Mouse (Mus musculus): Measurements from ENCODE around the gene Bbof1. TPM values are rescaled to one million over a fixed set of nuclear protein-coding genes. Genes with fewer than 3 reads are reported as not detected.
A peak's percentile ranks its signal among the peaks of the same experiment; 100 is the strongest.

The Bbof1 gene
- total and polyA plus RNA-seq, 3 experiments = 2.7 to 3.4 TPM; not detected in 1

DNA sequence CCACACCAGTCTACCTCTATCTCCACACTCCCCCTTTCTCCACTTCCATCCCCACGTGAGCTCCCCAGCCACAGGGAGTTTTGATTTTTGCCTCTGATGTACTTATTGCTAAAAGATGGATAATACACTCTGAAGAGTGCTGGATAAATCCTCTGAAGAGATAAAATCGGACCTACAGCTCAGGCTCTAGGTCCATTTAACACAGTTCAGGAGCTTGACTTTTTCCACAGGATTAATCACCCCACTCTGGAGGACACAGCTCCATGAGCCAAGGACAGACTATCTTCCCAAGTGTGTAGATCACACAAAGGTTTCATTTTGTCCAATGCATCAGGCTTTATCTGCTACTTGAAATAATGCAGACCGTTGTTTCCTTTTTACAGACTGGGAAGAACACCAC, 8.8 kb upstream of the Bbof1 start:
- peak; percentile 65 for DNase-seq

DNA sequence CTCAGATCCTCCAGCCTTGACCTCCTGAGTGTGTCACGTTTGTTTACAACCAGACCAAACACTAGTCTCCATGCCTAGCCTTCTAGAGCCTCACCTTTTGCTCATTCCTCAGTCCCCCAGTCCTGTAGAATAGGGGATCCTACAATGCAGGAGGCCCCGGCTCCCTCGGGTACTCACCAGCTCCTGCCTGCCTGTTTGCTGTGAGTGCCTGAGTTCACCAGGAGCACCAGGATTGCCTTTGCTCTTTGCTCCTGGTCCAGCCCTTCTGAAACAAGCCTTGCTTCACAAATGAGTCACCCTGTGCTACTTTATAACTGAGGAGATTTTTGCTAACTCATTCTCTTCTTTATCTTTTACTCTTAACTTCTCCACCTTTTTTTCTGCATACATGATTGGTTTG, 8.2 kb upstream of the Bbof1 start:
- peak; percentile 78 for DNase-seq

DNA sequence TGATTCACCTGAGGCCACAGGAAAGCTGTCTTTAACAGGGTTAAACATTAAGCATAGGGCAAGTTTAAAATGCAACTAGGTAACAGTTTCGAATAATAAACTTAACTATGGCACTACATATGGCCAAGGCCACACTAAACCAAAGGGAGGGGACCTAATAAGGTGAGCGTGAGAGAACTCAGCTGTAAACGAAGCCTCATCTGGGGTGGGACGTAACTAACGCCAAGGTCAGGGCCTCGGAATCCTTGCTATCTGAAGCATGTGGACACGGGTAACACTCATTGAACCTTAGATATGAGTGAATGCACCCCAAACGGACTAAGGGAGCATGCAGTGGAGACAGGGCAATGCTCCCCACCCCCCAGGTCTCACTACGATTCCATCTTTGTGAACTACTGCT, 5.9 kb upstream of the Bbof1 start:
- DNase-seq = no peak

DNA sequence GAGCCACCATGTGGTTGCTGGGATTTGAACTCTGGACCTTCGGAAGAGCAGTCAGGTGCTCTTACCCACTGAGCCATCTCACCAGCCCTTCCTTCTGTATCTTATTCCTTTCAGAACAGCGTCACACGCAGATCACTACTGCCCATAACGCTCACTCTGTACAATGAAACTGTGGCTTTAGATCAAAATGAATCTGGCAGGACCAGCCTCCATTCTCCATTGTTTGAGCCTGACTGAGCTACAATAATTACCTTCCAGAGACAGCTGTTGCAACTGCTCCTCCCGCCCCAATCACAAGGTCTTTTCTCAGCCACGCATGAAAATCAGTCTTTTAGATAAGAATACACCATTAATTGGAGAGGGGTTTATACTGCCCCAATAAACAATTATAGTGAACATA, 4.3 kb upstream of the Bbof1 start:
- DNase-seq = no peak

DNA sequence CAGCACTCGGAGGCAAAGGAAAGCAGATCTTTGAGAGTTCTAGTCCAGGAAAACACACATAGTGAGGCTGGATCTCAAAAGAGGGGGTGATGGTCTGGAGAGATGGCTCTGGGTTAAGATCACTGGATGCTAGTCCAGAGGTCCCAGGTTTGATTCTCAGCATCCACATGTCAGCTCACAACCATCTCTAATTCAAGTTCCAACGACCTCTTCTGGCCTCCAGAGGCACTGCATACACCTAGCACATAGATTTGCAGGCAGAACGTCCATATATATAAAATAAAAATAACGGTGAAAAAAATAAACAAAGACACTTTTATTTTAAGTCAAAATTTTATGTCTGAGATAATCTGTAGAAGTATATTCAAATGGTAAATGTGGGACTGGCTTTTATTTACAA, 1.6 kb upstream of the Bbof1 start:
- no peak for DNase-seq

DNA sequence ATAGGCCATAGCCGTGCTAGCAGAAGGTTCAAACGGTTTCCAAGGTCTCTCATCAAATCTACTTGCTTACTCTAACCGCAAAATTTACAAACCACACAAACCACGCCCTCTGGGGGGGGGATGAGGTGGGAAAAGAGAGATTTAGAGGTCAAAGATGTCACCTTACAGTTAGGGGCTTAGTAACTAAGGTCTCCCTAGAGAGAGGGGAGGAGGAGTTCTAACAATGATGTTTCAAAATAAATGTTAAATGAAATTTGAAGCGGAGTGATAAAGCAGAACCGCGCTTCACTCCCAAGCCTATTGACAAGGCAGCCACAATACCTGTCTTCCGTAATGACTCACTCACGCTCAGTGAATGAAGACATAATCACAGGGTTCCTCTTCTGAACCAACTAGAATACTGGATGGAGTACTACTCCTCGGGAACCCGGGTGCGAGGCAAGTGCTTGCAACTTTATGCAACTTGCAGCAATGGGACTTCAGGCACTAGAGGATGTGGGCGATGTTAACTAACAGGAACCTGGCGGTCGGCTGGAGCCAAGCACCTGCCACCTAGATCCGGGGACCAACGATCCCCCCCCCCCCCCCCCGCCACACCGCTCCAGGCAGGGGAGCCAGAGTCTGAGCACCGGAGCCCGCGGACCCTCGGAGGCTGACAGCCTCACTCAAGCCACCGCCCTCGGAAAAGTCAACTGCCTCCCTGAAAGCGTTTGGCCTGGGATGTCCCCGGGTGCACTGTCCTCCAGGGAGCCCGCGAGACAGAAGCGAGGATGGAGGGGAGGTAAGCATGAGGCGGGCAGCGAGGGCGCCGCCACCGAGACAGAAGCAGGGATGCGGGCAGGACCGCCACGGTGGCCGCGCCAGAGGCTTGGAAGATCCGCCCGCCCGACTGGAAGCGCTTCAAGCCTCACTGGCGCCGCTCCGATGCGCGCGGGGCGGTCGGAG, 725 bp upstream of the Bbof1 start:
- peak; percentile 41 for DNase-seq

DNA sequence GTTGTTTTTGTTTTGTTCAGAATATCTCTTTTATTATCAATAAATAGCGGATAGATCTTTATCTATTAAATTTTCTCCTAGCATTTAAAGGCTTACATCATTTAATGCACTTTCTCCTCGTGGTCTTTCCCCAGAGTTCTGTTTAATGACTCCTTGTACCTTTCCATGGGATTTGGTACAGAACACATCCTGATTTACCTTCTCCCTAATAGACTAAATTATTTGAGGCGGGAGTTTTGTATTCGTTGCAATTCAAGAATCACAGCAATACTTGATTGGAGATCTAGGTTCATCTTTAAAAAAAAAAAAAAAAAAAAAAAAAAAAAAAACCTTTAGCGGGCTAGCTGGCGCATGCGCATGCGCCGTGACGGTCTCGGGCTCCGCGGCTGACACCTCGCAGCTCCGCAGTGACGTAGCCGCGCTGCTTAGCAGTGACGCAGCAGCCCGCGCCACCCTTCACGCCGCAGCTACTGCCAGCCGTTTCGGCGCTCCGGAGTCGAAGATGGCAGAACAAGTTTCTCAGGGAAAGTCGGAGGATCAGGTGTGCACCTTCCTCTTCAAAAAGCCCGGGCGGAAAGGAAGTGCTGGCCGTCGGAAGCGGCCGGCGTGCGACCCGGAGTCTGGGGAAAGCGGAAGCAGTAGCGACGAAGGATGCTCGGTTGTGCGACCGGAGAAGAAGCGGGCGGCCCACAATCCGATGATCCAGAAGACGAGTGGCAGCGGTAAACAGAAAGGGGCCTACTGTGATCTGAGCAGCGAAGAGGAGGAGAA, 8.1 kb downstream of the Bbof1 start, which contains the start of gene Rnf113a2:
TSS of gene Rnf113a2 (plus strand) at position 363 of the 771 bp plus-strand sequence.
- DNase-seq = peak; percentile 90

DNA sequence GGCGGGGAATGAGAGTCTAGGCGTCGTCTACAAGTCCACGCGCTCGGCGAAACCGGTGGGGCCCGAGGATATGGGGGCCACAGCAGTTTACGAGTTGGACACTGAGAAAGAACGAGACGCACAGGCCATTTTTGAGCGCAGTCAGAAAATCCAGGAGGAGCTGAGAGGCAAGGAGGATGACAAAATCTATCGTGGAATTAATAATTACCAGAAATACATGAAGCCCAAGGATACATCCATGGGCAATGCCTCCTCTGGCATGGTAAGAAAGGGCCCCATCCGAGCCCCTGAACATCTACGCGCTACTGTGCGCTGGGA, 8.7 kb downstream of the Bbof1 start:
- DNase-seq = no peak

DNA sequence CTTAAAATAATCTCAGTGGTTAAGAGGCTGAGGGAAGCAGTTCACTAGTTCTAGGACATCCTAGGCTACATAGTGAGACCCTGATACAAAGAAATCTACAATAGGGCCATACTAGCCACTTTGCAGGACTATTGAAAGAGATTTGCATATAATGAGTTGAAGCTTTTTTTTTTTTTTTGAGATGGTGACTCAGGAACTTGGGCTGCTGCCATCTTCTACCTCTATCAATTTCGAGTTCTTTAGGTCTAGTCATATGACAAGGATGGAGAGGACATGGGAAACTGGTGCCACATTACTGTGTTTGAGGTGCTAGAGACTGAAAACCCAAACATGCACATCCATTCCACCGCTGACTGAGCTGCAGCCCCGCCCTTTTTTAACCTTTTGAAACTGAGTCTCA, 15.1 kb downstream of the Bbof1 start:
- DNase-seq = no peak

DNA sequence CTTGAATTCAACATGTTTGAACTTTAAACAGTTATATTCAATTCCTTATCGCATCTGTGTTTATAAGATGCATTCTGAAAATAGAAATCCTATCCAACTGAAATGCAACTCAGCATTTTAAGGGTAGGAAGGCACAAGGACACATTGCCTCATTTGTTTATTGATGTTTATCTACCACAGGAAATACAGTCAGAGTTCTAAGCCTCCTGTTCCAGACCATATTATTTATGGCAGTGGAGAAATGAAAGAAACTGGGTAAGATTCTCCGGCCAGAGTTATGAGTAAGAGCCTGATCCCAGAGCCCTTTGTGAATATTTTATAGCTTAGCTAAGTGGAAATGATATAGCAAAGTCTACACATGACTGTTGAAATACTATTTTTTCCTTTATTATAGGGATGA, 21.0 kb downstream of the Bbof1 start:
- DNase-seq = no peak

DNA sequence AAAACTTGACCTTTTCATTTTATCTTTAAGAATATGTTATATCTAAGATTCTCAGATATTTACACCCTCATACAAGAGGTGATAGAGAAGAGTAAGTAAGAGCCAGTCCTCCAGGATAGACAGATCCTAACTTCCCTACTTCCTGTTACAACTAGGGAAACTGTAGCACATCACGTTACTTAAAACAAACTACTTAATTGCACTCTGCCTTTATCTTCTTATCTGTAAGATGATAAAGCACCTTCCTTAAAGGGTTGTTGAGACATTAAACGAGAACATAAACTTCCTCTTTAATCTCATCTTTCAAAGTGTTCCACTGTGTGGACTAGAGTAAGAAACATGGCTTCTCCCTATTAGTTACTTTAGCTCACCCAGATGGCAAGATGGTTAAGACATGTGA, 29.8 kb downstream of the Bbof1 start:
- no peak for DNase-seq

DNA sequence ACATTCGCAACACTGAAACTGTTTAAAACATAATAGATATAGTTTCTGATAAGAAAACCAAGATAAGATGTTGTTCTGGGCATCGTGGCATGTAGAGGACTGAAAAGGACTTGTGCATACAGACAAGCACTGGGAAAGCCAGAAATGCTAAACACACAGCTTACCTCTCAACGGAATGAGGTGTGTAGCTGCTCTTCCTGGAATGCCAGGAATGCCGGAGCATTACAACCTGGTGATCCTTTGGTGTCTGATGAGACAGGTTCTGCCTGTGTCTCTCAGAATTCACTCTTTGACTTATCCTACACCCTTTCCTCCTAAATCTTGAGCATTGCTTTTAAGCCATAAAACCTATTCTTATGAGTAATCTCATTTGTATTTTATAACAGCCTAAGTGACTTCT, 33.7 kb downstream of the Bbof1 start:
- no peak for DNase-seq

DNA sequence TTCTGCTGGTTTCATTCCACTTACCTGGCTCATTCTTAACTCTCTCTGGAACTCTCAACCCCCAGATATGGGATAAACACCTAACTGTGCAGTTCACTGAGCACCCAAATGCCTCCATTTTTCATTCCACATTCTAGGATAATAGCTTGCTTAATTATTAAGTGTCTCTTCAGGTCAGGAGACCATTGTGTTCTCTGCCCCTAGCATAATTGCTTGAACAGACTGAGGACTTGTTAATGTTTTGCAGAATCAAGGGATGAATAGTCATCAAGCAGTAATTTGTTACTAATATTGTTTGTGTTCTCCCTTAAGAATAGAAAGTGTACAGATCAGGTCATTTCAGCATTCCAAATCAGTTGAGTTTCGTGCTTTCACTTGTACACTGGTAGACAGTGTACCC, 38.5 kb downstream of the Bbof1 start:
- DNase-seq = no peak

DNA sequence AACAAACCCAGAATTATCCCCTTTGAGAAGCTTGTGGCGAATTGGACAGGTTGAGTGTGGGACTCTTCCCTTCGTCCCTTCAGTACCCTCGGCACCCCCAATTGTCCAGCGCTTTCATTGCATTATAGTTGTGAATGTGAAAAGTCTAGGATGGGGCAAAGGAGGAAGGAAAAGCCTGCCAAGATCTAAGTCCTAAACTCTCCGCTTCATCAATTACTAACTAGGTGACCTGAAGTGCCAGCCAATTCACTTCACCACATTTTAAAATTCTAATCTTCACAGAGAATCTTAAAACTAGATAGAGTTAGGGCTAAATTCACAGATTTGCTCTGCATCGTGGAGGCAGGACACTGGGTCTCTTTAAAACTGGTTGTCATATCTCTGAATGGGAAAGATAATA, 39.3 kb downstream of the Bbof1 start:
- DNase-seq = no peak

DNA sequence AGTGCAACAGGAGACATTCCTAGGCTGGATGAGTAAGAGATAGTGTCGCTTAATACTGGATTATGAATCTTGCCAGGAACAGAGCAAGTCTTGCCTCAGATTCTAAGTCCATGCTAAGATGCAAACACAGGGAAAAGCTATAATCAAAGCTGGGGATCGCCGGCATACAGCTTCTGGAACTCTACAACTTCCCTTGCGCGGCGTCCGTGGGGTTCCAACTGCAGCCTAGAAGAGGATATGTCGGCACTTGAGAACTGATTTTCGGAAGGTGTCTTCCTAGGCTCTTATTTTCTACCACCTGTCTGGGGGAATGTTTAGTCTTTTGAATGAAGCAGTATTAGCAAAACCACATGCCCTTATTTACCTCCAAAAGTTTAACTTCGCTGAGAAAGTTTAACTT, 41.0 kb downstream of the Bbof1 start:
- no peak for DNase-seq

DNA sequence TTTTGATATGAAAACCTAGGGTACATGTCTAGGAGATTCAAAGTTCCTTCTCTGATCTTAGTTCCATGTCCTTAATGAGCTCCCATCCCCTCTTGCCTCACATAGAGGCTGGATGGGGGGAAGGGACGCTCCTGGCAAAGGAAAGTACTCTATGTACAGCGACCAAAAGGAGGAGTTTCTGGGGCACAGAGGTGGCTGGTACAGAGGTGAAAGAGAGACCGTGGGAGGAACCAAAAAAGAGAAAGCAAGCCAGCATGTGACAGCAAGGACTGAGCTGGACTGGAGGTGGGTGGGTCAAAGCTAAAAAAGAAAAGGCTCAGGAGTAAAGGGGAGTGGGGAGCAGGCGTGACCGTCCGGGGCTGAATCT, 41.5 kb downstream of the Bbof1 start:
- no peak for DNase-seq

DNA sequence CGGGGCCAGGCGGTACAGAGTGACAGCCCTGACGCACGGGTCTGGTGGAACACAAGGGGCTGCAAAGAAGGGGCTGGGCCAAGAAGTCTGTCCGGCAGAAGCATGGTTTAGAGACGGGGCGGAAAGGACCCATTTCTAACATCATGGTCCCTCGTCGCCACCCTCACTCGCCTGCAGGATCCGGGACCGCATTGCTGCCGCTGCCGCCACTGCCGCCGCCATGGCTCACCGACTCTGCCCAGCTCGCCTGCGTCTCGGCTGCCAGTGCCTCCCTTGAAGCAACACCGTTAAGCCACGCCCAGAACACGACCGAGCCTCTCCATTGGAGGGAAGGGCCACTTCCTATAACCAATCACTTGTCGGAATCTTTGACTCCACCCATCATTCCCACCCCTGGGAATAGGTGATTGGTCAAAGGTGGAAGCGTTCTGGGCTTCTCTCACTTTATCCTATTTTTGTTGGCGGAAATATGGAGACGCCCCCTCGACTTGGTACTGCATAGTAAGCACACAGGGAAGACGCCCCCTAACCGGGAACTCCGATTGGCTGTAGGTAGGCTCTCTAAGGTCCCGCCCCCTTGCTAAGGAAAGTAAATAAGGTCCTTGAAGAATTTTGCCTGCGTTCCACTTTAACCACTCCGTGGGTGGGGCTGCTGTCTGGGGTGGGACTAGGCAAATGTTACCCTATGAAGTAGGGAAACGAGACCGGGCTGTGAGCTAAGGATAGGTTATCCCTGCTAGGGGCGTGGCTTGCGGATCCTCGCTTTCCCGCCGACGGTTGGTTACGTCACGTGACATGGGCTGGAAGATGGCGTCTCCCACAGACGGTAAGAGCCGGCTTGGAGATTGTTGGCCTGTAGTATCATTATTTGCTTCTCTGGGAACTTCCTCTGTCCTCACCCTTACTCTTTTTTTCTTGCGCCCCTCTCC, 42.1 kb downstream of the Bbof1 start, which contains the start of the genes Aldh6a1 and Lin52:
TSS of gene Aldh6a1 (minus strand) at position 287 of the 929 bp plus-strand sequence.
TSS of gene Lin52 (plus strand) at position 705 of the 929 bp plus-strand sequence.
- peak; percentile 97 for DNase-seq

DNA sequence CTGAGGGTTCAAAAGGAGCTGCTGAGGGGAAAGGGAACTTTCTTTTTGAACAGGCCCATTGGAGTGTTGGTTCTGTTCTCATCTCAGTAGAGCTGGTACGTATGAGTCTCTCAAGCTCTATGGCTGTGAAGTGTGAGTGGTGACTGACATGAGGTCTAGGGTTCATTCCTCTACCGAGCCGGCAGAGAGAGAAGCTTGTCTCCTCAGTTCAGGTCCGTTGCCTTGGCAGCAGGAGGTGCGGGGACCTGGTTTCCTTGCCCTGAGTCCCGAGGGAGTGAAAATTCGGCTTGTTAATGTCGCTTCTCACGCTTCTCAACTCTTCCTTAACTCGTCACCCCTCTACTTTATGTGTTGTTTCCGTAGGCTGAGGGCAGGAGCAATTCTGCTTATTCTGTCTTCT, 42.9 kb downstream of the Bbof1 start:
- DNase-seq = no peak

DNA sequence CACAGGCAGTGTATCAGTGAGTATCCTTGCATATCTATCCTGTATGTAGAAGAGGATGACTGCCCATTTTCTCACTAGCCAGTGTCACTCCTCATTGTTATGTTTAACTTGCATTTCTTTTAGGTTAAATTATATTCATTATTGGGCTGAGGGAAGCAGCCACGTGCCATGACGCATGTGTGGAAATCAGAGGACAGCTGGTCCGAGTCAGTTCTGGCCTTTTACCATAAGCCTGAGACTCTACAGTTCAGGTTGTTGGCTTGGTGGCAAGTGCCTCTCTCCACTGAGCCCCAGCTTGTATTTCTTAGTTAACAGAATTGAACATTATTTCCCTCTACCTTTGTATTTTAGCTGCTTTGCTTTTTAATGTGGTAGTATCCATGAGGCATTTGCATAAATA, 48.0 kb downstream of the Bbof1 start:
- no peak for DNase-seq

DNA sequence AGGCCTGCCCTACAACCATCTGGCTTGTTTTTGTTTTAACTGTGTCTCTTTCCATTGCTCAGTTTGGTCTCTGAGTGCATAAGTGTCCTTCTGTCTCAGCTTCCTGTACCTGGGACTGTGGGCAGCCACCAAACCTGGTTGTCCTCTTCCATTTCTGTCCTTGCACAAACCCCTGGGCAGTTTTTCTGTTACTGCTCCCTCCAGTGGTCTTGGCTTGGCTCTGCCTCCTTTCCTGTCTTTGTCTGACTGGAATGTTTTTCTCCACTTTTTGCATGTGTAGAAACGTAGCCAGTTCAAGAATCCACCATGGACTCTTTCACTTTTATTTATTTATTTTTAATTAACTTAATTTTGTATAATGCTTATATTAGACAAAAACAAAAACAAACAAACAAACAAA, 51.0 kb downstream of the Bbof1 start:
- no peak for DNase-seq

DNA sequence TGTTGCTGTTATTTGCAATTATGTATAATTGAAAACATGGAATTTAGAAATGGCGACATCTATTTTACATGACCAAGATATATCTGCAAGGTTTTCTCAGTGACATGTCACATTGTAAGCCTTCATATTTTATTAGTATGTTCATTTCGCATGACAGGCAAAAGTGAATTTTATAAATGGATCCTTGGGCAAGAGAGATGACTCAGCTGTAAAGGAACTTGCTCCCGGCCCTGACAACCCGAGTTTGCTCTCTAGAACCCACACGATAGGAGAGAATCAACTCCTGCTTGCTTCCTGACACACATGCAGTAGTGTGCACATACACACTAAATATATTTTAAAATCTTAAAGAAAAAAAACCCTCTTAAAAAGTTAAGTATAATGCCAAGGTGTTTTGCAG, 52.5 kb downstream of the Bbof1 start:
- peak; percentile 32 for DNase-seq

DNA sequence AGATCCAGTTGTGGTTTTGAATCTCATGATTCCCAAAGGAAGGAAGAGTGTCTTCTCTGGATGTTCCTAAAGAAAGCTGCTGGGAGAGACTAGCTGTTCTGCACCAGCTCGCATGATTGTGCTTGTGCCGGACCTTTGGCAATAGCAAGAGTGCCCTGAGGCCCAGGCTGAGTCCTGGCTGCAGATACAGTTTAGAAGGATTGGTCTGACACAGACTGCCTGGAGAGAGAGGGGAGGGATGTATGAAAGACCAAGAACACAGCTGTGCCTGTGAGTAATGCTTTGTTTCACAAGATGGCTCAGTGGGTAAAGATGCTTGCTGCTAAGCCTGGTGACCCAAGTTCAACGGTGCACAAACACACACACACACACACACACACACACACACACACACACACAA, 54.0 kb downstream of the Bbof1 start:
- no peak for DNase-seq
